Mouse (Mus musculus) liver, adult 2 months (tissue): ENCODE data around the gene Hoxc5.

Experiments used
- CTCF ChIP-seq: fragments of 200-500 bp; IDR thresholded peaks from 2 replicates; pipeline ENCODE4 v1.5.1; 2011; ENCODE audit warnings: low read depth, low read length, control low read depth
- POLR2A ChIP-seq: fragments of 200-500 bp; IDR thresholded peaks from 2 replicates; pipeline ENCODE4 v1.6.1; 2011; ENCODE audit warnings: low read length, control low read depth; ENCODE audit not compliant: insufficient read depth; ENCODE audit errors: extremely low read depth

DNA sequence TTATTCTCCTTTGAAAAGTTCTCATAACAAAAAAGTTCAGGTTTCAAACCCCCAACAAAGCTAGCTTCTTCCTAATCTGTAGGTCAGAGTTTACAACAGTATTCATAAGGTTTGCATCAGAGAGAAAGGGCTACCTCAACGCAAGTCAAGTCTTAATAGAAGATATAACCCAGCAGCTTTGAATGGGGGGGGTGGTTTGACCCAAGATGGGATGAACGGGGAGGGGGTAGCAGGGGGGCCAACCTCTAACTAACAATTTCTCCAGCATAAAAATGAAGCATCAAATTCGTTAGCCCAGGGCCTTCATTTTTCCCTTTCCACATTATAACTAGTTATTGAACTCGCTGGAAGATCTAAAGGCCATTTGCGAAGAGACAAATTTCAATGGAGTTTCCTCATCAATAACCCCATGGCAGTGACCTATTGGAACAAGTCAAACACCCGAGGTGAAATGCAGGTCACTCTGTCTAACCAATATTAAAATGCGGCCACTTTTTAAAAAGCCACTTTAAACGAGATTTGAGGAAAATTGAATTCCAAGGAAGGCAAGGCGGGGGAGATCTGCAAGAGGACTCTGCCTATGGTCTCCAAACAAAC lies 61.8 kb downstream of the Hoxc5 start:
- no peak for TF ChIP-seq CTCF
- TF ChIP-seq POLR2A = no peak
